Mouse (Mus musculus): ENCODE results near the gene Selenom. TPM values are rescaled to one million over a fixed set of nuclear protein-coding genes. Genes with fewer than 3 reads are reported as not detected.

Gene Selenom
- polyA plus RNA-seq, 1 experiment from 2014 or later = 119 TPM

DNA sequence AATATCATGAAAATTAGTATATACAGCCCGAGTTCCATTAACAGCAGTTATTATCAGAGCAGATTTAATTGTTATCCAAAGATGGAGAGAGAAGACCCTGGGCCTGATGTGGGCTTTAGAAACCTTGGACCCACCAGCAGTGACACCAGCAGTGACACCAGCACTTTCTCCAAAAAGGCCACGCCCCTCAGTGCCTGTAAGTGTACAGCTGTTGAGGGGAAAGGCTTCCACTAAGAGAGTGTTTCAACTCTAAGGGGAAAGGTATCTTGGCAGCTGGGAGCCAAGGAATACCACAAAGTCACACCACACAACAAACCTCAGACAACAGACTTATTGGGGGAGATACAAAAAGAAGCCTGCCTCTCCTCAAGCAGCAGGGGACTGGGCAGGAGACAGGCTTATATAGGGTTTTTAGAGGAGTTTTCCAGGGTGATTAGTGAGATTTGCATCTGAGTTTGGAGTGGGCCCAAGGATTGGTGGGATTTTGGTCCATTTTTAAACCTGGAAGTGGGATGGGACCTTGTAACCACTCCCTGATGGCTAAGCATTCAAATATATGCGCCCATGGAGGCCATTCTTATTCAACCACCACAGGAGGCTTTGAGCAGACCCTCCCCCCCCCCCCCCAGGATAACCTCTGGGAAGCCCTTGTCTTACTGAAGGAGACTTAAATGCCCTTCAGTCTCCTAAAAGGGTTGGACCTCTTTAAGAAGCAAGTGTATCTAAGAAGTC, 34.2 kb downstream of the Selenom start:
- no peak overlapping the region for H3K27ac ChIP-seq (ENCODE audit: low read length)
- H3K4me3 ChIP-seq (ENCODE audit: low read length) = no peak overlapping the region
- no peak overlapping the region for H3K9ac ChIP-seq (ENCODE audit: low read length)
- H3K4me2 ChIP-seq (ENCODE audit: low read depth, low read length) = no peak overlapping the region
- H3K27me3 ChIP-seq (ENCODE audit: control insufficient read depth, insufficient read depth, low read length) = no peaks in the 10 kb centered on the region
- H3K9me3 ChIP-seq (replicated peaks; ENCODE audit: control insufficient read depth, low read length) = 0 out of 2 replicates have a peak, but pooled peaks cover 4% of the 10 kb centered on the region
- ATAC-seq (replicated peaks; ENCODE audit: extremely low read depth, insufficient read depth, low FRiP score) = no peak
- H3K4me1 ChIP-seq (ENCODE audit: control insufficient read depth, insufficient read depth, low read length) = peaks cover 10% of the 10 kb centered on the region
- 82% methylated on average over 3 of the region's 3 CpGs for WGBS
- no peaks in the 10 kb centered on the region for H3K36me3 ChIP-seq (ENCODE audit: control insufficient read depth, insufficient read depth)

DNA sequence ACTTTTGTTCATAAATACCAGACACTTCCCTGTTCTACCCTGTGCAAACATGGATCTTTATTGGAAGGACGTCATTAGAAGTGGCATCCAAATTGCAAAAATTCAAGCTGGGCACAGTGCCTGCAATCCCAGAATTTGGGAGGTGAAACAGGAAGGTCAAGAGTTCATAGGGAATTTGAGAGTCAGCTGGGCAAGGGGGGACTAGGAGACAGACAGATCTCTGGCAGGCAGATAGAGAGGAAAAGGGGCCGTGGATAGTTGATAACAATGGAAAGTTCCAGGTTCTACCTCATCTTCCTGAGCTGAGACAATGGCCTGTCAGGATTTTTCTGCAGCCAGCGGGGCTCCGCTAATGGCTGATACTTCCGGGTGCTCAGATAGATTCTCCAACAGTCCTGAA, 35.3 kb downstream of the Selenom start:
- H3K27me3 ChIP-seq (ENCODE audit: control insufficient read depth, insufficient read depth, low read length) = no peaks in the 10 kb centered on the region
- 54% methylated on average over 5 of the region's 5 CpGs for WGBS
- no peak overlapping the region for H3K27ac ChIP-seq (ENCODE audit: low read length)
- no peak overlapping the region for H3K4me2 ChIP-seq (ENCODE audit: low read depth, low read length)
- H3K4me3 ChIP-seq (ENCODE audit: low read length) = no peak overlapping the region
- H3K9me3 ChIP-seq (replicated peaks; ENCODE audit: control insufficient read depth, low read length) = no peaks in the 10 kb centered on the region
- peaks cover 10% of the 10 kb centered on the region for H3K4me1 ChIP-seq (ENCODE audit: control insufficient read depth, insufficient read depth, low read length)
- H3K36me3 ChIP-seq (ENCODE audit: control insufficient read depth, insufficient read depth) = no peaks in the 10 kb centered on the region
- no peak for ATAC-seq (replicated peaks; ENCODE audit: extremely low read depth, insufficient read depth, low FRiP score)
- H3K9ac ChIP-seq (ENCODE audit: low read length) = no peak overlapping the region

DNA sequence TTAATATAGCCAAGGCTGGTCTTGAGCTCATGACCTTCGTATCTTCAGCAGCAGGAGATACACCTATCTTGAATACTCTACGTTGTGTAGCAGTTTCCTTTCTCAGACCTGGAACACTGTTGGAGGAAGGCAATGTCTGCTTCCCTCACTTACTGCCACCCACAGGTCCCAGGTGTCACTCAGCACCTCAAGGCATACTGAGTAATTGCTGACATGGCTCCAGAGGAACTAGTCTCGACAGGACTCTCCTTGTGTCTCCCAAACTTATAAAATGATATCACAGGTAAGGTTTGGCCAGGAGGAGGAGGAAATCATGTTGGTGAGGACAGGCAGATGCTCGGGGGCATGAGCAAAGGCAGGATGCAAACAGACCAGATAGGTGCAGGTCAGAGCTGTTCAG, 40.5 kb downstream of the Selenom start:
- H3K36me3 ChIP-seq (ENCODE audit: control insufficient read depth, insufficient read depth) = no peaks in the 10 kb centered on the region
- no peaks in the 10 kb centered on the region for H3K27me3 ChIP-seq (ENCODE audit: control insufficient read depth, insufficient read depth, low read length)
- H3K9me3 ChIP-seq (replicated peaks; ENCODE audit: control insufficient read depth, low read length) = no peaks in the 10 kb centered on the region
- no peak for ATAC-seq (replicated peaks; ENCODE audit: extremely low read depth, insufficient read depth, low FRiP score)
- H3K9ac ChIP-seq (ENCODE audit: low read length) = no peak overlapping the region
- no peak overlapping the region for H3K4me2 ChIP-seq (ENCODE audit: low read depth, low read length)
- WGBS = 66% methylated on average over 4 of the region's 4 CpGs
- no peaks in the 10 kb centered on the region for H3K4me1 ChIP-seq (ENCODE audit: control insufficient read depth, insufficient read depth, low read length)
- H3K27ac ChIP-seq (ENCODE audit: low read length) = no peak overlapping the region
- H3K4me3 ChIP-seq (ENCODE audit: low read length) = no peak overlapping the region

GRCm38 (mm10) chr11:3557852-3558251, 43.4 kb downstream of the Selenom start:
- peaks cover 6% of the 10 kb centered on the region for H3K4me1 ChIP-seq (ENCODE audit: control insufficient read depth, insufficient read depth, low read length)
- H3K4me2 ChIP-seq (ENCODE audit: low read depth, low read length) = no peak overlapping the region
- no peaks in the 10 kb centered on the region for H3K27me3 ChIP-seq (ENCODE audit: control insufficient read depth, insufficient read depth, low read length)
- H3K4me3 ChIP-seq (ENCODE audit: low read length) = no peak overlapping the region
- H3K27ac ChIP-seq (ENCODE audit: low read length) = no peak overlapping the region
- no peaks in the 10 kb centered on the region for H3K9me3 ChIP-seq (replicated peaks; ENCODE audit: control insufficient read depth, low read length)
- ATAC-seq (replicated peaks; ENCODE audit: extremely low read depth, insufficient read depth, low FRiP score) = no peak
- no peak overlapping the region for H3K9ac ChIP-seq (ENCODE audit: low read length)
- WGBS = 36% methylated on average over 3 of the region's 3 CpGs
- H3K36me3 ChIP-seq (ENCODE audit: control insufficient read depth, insufficient read depth) = no peaks in the 10 kb centered on the region

DNA sequence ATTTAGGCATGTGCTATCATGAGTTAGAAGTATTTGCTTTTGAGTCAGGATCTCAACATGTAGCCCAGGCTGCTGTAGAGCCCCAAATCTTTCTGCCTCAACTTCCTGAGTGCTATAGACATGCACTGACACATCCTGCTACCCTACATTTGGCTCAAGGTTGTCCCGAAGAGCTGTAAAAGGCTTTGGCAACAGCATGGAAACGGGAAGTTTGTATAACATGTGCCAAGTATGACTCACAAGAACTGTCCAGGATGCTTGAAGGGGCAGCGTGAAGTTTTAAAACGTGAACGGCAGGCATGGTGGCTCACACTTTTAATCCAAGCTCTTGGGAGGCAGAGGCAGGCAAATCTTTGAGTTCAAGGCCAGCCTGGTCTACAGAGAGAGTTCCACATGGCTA, 45.7 kb downstream of the Selenom start:
- no peak overlapping the region for H3K4me2 ChIP-seq (ENCODE audit: low read depth, low read length)
- no peak overlapping the region for H3K9ac ChIP-seq (ENCODE audit: low read length)
- no peaks in the 10 kb centered on the region for H3K9me3 ChIP-seq (replicated peaks; ENCODE audit: control insufficient read depth, low read length)
- no peaks in the 10 kb centered on the region for H3K27me3 ChIP-seq (ENCODE audit: control insufficient read depth, insufficient read depth, low read length)
- H3K4me3 ChIP-seq (ENCODE audit: low read length) = no peak overlapping the region
- H3K27ac ChIP-seq (ENCODE audit: low read length) = peak overlapping the region; percentile 32; the same call in 1 of the 2 replicates
- 44% methylated on average over 5 of the region's 5 CpGs for WGBS
- peaks cover 19% of the 10 kb centered on the region for H3K4me1 ChIP-seq (ENCODE audit: control insufficient read depth, insufficient read depth, low read length)
- ATAC-seq (replicated peaks; ENCODE audit: extremely low read depth, insufficient read depth, low FRiP score) = no peak; the same call in 1 of the 2 replicates
- H3K36me3 ChIP-seq (ENCODE audit: control insufficient read depth, insufficient read depth) = no peaks in the 10 kb centered on the region

DNA sequence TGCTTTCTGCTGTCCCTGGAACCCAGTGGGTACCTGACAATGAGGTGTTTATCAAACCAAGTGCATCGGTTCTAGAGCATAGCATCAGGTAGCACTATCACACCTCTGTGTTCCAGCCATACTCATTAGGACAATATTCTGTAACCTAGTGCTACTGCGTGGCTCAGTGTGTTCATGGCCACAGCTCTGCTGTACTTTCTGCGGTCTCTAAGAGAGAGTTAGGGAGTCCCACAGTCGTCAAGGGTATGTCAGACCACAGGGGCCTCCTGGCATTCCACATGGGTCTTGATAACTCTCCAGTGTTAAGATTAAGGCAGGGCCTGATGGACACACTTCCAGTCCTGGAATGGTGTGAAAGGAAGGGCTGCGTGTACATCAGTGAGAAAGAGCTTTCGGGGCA, 49.4 kb downstream of the Selenom start:
- H3K9me3 ChIP-seq (replicated peaks; ENCODE audit: control insufficient read depth, low read length) = no peaks in the 10 kb centered on the region
- H3K36me3 ChIP-seq (ENCODE audit: control insufficient read depth, insufficient read depth) = no peaks in the 10 kb centered on the region
- no peak overlapping the region; the same call in 1 of the 2 replicates for H3K27ac ChIP-seq (ENCODE audit: low read length)
- no peaks in the 10 kb centered on the region for H3K27me3 ChIP-seq (ENCODE audit: control insufficient read depth, insufficient read depth, low read length)
- H3K4me1 ChIP-seq (ENCODE audit: control insufficient read depth, insufficient read depth, low read length) = peaks cover 19% of the 10 kb centered on the region
- WGBS = 66% methylated on average over 6 of the region's 6 CpGs
- no peak overlapping the region for H3K4me3 ChIP-seq (ENCODE audit: low read length)
- ATAC-seq (replicated peaks; ENCODE audit: extremely low read depth, insufficient read depth, low FRiP score) = no peak
- no peak overlapping the region for H3K4me2 ChIP-seq (ENCODE audit: low read depth, low read length)
- H3K9ac ChIP-seq (ENCODE audit: low read length) = no peak overlapping the region

DNA sequence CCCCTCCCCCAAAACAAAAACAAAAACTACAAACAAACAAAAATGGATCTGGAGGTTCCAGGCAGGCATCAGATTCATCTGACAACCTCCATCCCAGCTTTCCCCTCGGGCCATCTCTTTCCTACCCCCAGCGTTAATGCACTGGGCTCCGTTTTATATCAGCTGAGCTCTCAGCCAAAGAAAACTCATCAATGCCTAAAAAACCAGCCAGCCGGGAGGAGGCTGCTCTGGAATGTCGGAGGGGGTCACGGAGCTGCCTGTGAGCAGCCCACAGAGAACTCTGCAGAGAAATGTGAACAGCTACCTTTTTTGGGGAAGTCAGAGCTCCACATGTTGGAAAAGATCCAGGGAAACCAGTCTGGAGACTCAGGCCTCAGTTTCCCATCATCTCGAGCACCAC, 50.0 kb downstream of the Selenom start:
- Histone ChIP-seq H3K4me1 (ENCODE audit: control insufficient read depth, insufficient read depth, low read length) (peaks cover 19% of the 10 kb centered on the region), H3K4me2 (ENCODE audit: low read depth, low read length) (no peak overlapping the region), H3K36me3 (ENCODE audit: control insufficient read depth, insufficient read depth) (no peaks in the 10 kb centered on the region), H3K9me3 (replicated peaks; ENCODE audit: control insufficient read depth, low read length) (no peaks in the 10 kb centered on the region), H3K4me3 (ENCODE audit: low read length) (no peak overlapping the region), H3K9ac (ENCODE audit: low read length) (no peak overlapping the region), H3K27me3 (ENCODE audit: control insufficient read depth, insufficient read depth, low read length) (no peaks in the 10 kb centered on the region), H3K27ac (ENCODE audit: low read length) (peak overlapping the region; percentile 73)
- 0 out of 2 replicates have a peak, but pooled peaks have one; percentile 49 for ATAC-seq (replicated peaks; ENCODE audit: extremely low read depth, insufficient read depth, low FRiP score)
- WGBS = 34% methylated on average over 7 of the region's 7 CpGs

DNA sequence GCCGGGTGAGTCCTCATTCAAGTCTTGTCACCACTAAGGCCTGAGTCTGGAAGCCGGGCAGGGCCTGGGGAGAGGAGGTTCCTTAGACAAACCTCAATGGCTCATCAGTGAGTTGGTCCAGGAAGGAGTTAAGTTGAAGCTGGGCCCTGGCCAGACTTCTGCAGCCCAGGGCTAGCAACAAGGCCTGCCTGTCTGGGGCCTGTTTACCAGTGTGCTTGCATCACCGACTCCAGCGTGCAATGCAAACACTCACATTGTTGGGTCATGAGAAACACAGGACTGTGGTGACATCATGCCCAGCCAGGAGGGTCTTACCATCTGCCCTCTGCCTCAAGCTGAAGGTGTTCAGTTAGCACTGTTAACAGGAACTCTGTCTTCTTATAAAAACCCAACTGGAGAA, 51.5 kb downstream of the Selenom start:
- Histone ChIP-seq H3K9me3 (replicated peaks; ENCODE audit: control insufficient read depth, low read length) (no peaks in the 10 kb centered on the region), H3K4me1 (ENCODE audit: control insufficient read depth, insufficient read depth, low read length) (peaks cover 19% of the 10 kb centered on the region), H3K27me3 (ENCODE audit: control insufficient read depth, insufficient read depth, low read length) (no peaks in the 10 kb centered on the region), H3K4me3 (ENCODE audit: low read length) (no peak overlapping the region), H3K9ac (ENCODE audit: low read length) (no peak overlapping the region), H3K36me3 (ENCODE audit: control insufficient read depth, insufficient read depth) (no peaks in the 10 kb centered on the region), H3K4me2 (ENCODE audit: low read depth, low read length) (no peak overlapping the region), H3K27ac (ENCODE audit: low read length) (no peak overlapping the region; the same call in 1 of the 2 replicates)
- no peak; the same call in 1 of the 2 replicates for ATAC-seq (replicated peaks; ENCODE audit: extremely low read depth, insufficient read depth, low FRiP score)
- WGBS = 72% methylated on average over 4 of the region's 4 CpGs
